Mouse (Mus musculus) brown adipose tissue, adult 24 weeks (tissue): ENCODE results near the gene Tmem132c. TPM values are rescaled to one million over a fixed set of nuclear protein-coding genes. Genes with fewer than 3 reads are reported as not detected.

Experiments
- H3K27ac ChIP-seq: fragments of 200-500 bp; replicated peaks from 2 replicates; pipeline ENCODE4 v1.5.1; 2012; ENCODE audit warnings: low read depth, mild to moderate bottlenecking, low read length
- H3K4me1 ChIP-seq: fragments of 200-500 bp; 2 replicates; pipeline ENCODE4 v1.6.1; 2012; ENCODE audit warnings: low read length, mixed read lengths; ENCODE audit not compliant: control insufficient read depth, insufficient read depth, insufficient read length
- H3K4me3 ChIP-seq: fragments of 200-500 bp; 2 replicates; pipeline ENCODE4 v1.5.1; 2012; ENCODE audit warnings: low read depth, mild to moderate bottlenecking, low read length, moderate library complexity; ENCODE audit not compliant: insufficient read depth
- polyA plus RNA-seq: library from polyadenylated mRNA; stranded (reverse); fragments of >200 nt; gene quantifications from 2 replicates; pipeline ENCODE4 v1.2.4, GENCODE M21; 2012; ENCODE audit not compliant: missing spikeins, insufficient read depth, insufficient read length

Tmem132c gene
- polyA plus RNA-seq, 1 experiment = not detected

DNA sequence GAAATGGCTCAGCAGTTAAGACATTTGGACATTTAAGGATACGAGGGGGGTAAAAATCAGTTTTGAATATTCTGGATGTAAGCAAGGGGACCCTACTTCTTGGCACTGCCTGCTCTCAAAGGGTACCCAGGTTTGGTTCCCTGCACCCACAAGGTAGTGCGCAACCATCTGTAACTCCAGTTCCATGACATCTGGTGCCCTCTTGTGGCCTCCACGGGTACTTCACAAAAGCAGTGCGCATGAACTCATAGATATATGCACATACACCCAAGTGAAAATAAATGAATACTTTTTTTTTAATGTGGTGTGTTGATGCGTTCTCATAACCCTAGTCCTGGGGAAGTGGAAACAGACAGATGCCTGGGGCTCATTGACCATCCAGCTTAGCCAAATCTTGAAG, 149.6 kb downstream of the Tmem132c start:
- Histone ChIP-seq H3K27ac (no peak overlapping the region), H3K4me3 (no peak overlapping the region), H3K4me1 (no peaks in the 10 kb centered on the region)

DNA sequence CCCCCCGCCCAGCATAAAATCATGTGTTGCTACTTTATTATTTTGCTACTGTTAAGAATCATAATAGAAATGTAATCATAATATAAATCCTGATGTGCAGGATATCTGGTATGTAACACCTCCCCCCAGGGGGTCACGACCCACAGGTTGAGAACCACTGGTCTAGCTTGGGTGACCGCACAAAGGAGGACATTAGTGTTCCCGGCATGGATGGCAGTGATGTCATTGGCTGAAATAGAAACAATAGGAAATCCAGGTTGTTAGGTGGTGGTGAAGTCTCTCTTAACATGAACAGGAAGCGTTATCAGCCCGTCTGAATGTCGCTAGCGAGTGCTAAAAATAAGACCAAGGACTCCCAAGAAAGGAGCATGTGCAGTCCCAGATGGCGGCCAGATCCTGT, 155.3 kb downstream of the Tmem132c start:
- H3K4me3 ChIP-seq = no peak overlapping the region
- no peak overlapping the region for H3K27ac ChIP-seq
- H3K4me1 ChIP-seq = no peaks in the 10 kb centered on the region

DNA sequence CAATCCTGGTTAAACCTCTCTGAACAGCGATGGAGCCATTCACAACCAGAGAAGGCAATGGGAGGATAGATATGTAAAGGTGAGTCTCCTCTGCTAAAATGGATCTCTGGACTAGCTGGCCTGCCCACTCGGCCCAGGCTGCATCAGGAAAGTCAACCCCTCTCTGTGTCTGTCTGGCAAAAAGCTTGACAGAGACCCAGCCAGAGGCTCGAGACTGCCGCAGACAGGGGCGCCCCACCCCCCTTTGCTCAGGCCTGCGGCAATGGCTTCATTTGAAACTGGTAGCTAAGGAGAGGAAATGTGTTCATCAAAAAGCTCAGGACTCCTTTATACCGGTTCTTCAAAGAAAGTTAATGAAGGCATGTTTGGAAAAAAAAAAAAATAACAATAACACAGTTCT, 156.4 kb downstream of the Tmem132c start:
- Histone ChIP-seq H3K27ac (no peak overlapping the region), H3K4me1 (no peaks in the 10 kb centered on the region), H3K4me3 (no peak overlapping the region)

DNA sequence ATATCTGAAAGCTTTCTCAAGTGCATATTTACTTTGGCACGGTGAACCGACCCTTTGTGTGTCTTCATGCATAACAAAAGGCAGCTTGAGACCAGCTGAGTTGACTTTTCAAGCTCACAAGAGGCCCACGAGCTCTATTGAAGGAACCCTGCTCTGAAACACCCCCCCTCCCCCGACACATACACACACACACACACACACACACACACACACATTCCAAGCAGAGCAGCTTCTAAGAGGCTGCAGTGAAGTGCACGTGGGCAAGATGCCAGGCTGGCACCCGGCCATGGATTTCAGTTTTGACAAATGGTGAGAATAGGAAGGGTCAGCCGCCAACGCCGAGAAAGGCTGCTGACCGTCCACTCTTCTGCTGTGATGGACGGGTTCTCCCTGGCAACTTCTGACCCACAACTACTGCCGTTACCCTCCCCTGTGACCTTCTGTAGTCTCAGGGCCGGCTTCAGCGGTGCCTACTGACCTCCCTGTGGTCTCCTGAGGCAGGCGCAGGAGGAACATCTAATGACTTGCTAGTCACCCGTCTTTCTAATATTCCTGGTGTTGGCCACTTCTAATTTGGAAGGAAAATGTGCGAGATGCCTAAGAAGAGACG, 163.9 kb downstream of the Tmem132c start:
- no peaks in the 10 kb centered on the region for H3K4me1 ChIP-seq
- no peak overlapping the region for H3K4me3 ChIP-seq
- H3K27ac ChIP-seq = no peak overlapping the region

DNA sequence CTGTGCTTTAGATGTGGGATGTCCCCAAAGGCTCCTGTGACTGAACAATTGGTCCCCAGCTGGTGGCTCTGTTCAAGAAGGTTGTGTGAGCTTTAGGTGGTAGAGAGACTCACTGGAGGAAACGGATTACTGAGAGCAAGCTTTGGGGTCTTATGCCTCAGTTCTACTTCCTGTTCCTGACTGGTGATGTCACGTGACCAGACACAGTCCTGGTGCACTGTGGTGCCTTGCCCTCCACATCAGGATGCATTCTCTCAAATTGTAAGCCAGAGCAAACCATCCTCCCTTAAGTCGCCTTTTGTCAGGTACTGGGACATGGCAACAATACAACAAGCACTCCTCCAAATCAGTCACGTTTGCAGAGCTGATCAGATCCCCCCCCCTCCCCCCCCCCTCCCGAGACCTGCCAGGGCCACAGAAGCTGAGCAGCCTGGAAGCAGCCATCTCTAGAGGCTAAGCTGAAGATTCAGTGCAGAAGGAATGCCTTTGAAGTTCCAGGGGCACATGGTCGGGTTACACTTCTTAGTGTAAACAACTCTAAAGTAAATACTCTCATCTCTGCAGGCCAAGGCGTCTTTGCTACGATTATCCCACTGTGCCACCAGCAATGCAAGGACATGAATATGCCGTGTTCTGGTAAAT, 164.5 kb downstream of the Tmem132c start:
- H3K4me3 ChIP-seq = no peak overlapping the region
- H3K4me1 ChIP-seq = no peaks in the 10 kb centered on the region
- no peak overlapping the region for H3K27ac ChIP-seq

DNA sequence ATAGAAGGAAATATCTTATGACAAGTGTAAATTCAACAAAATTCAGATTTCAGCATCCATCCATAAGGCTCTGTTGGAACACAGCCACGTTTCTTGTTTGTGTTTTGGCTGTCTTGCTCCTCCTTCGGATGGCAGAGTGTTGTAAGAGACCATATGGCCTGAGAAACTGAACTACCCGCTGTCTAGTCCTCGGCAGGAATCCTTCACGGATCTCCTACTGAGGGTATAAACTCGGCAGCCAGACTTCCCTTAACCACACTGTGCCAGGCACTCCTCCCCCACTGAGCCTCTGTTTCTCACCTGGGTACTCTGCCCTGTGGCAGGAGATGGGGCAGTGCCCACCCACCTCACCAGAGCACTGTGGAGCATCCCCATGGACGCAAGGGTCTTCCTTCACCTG, 174.9 kb downstream of the Tmem132c start:
- Histone ChIP-seq H3K4me3 (no peak overlapping the region), H3K4me1 (no peaks in the 10 kb centered on the region)

DNA sequence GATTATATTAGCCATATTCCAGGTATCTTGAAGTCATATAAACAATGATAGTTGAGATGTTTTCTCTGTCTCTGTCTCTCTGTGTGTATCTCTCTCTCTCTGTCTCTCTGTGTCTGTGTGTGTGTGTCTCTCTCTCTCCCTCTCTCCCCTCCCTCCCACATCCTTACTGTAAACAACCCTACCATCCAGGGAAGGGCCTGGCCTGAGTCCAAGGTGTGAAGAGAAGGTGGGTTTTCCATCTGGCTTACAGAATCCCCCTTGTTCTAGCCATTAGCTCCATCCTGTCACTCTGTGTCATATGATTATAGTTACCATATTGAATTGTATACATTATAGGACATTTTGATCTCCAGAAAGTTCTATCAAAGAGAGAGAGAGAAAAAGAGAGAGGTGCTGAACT, 182.3 kb downstream of the Tmem132c start:
- Histone ChIP-seq H3K4me1 (no peaks in the 10 kb centered on the region), H3K27ac (no peak overlapping the region), H3K4me3 (no peak overlapping the region)

More for the DNA sequence above, 174.9 kb downstream of the Tmem132c start:
- H3K27ac ChIP-seq = no peak overlapping the region

DNA sequence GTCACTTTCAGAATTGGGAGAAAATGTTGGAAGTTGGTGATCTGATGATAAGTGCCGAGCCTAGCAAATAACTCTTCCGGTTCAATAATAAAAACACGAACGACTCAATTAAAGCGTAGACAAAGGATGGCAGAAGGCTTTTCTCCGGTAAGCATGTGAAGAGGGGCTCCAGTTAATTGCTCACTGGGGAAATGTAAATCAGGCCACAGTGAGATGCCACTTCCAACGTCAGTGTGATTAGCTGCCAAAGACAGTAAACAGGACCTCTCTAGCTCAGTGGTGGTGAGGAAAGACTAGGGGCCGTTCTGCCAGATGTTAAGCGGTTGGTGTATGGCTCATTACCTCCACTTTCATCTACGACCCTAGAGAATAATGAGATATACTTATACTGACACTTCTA, 187.5 kb downstream of the Tmem132c start:
- H3K4me1 ChIP-seq = no peaks in the 10 kb centered on the region
- H3K4me3 ChIP-seq = no peak overlapping the region
- H3K27ac ChIP-seq = no peak overlapping the region

DNA sequence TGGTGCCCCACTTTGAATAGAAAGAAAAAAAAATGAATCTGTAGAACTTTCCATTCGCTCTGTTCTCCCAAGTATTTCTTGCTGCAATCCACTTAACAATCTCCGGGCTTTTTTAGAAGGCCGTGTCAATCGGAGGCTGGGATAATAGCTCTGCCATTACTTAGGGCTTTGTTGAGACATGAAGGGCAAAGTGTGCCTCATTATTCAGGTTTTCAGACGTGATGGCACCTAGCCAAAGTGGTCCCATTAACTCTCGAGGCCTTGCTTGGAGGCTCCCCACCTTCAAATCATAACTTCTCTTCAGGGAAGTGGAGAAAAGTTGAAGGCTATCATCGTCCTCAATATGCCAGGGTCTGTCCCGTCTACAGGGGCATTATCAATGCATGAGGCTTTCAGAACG, 190.0 kb downstream of the Tmem132c start:
- Histone ChIP-seq H3K27ac (no peak overlapping the region), H3K4me3 (no peak overlapping the region), H3K4me1 (no peaks in the 10 kb centered on the region)

DNA sequence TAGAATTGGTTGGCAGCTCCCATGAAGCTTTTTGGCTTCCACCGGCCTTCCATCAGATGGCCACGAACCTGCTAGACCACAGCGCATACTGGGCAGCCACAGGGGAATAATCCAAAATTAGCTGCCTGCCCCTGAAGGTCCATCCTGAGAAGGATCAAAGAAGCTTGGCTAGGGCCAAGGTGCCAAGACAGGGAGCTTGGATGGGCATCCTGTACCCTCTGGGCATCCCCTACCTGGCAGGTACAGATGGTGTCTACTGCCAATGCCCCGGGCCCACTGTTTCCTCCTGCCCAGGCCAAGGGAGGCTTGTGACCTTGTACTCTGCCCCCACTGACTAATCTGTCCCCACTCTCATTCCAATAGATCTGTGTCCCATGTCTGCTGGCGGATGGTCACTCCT, 195.2 kb downstream of the Tmem132c start:
- Histone ChIP-seq H3K4me3 (no peak overlapping the region), H3K4me1 (no peaks in the 10 kb centered on the region), H3K27ac (no peak overlapping the region)

DNA sequence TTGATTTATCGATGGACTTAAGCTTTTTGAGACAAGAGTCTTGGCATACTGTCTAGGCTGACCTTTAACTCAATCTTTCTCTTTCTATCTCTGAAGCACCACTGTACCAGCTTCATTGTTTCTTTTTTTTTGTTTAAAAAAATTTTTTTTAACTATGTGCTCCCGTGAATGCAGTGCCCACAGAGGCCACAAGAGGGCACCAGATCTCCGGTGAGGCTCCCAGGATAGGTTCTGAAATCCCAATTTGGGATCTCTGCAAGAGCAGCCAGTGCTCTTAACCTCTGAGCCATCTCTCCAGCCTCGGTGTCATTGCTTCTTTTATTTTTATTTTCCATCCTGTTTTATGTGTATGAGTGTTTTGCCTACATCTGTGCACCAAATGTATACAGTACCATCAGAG, 197.0 kb downstream of the Tmem132c start:
- H3K4me1 ChIP-seq = no peaks in the 10 kb centered on the region

DNA sequence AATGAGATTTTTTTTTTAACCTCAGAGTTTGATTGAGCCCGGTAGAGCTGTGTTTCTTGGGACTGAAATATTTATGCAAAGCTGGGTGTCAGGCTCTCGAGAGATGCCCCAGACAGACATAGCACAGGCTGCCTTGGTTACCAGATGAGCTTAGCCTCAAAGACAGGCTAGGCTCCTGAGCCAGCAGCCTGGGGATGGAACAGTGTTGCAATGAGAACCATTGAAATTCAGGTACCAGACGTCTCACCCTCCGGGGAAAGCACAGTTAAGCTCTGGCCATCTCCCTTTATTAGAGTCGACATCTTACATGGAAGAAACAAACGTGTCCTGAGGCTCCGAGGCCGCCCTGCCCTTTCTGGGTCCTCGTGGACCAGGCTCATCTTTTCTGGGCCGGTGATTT, 200.4 kb downstream of the Tmem132c start:
- Histone ChIP-seq H3K4me1 (no peaks in the 10 kb centered on the region), H3K4me3 (no peak overlapping the region), H3K27ac (no peak overlapping the region)

More for the DNA sequence above, 197.0 kb downstream of the Tmem132c start:
- no peak overlapping the region for H3K27ac ChIP-seq
- no peak overlapping the region for H3K4me3 ChIP-seq

DNA sequence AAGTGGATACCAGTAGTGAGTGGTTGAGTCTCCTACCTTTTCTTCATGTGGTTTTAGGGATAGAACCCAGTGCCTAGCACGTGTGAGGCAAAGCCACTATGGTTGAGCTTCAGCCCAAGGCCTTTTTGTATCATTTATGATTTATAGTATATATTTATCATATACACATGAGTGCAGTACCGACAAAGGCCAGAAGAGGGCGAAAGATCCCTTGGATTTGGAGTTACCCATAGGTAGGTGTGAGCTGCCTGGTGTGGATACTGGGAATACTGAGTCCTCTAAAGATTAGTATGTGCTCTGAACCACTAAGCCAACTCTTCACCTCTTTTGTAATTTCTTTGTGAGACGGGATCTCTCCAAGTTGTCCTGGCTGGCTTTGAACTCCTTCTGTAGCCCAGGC, 212.0 kb downstream of the Tmem132c start:
- H3K27ac ChIP-seq = no peak overlapping the region
- H3K4me1 ChIP-seq = no peaks in the 10 kb centered on the region

DNA sequence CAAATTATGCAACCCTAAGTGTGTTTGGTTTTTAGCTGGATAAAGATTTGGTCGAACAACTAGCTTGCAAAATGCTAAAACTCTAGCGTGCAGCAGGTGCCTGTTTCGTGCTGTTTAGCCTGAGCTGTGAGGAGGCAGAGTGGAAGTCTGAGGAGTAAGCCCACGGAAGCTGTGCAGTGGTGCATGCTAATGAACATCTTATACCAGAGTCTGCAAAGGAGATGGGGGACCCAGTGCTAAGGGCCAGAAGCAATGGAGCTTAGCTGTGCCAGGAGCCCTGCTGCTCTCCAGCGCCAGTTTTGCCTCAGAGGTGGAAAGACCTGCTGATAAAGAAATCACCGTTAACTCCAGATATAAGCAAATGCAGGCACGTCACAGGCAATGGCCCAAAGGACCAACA, 212.5 kb downstream of the Tmem132c start:
- H3K4me1 ChIP-seq = no peaks in the 10 kb centered on the region
- H3K4me3 ChIP-seq = no peak overlapping the region
- no peak overlapping the region for H3K27ac ChIP-seq

More for the DNA sequence above, 212.0 kb downstream of the Tmem132c start:
- H3K4me3 ChIP-seq = no peak overlapping the region

DNA sequence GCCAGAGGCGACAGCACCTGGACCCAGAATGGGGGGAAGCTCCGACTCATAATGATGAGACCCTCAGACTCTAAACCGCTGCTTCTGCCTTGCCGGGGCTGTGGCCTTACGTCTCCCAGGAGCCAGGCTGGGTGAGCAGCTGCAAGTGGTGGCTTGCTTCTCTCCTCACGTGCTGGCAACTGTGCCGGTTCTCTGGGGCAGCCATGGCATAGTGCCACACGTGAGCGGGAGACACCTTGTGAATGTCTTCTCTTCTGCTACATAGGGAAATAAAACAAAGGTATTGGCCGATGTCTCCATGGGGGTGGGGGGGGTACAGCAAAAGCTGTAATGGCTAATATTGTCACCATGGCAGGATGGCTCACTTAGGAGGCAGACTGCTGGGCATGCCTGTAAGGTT, 214.5 kb downstream of the Tmem132c start:
- Histone ChIP-seq H3K27ac (no peak overlapping the region), H3K4me1 (no peaks in the 10 kb centered on the region), H3K4me3 (no peak overlapping the region)

DNA sequence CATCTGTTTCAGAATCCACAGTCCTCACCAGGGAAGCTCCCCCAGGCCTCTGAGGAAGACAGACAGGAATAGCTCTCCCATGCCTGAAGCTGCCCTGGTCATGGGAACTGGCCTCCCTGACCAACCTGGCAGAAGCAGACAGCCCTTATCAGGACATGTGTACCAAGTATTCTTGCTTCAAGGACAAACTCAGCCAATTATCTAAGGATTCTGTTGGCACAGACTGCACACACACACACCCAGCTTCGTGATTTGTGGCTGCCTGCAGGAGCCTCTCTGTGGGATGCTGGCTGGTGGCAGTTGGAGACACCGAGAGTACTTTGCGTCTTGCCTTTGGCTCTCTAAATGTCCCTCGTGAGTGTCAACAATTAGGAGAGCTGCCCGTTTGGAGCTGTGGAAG, 226.5 kb downstream of the Tmem132c start:
- no peak overlapping the region for H3K27ac ChIP-seq
- H3K4me3 ChIP-seq = no peak overlapping the region
- H3K4me1 ChIP-seq = no peaks in the 10 kb centered on the region
